Comparison of ENCODE assay signal across 8 mouse cellular contexts in the genomic region with DNA sequence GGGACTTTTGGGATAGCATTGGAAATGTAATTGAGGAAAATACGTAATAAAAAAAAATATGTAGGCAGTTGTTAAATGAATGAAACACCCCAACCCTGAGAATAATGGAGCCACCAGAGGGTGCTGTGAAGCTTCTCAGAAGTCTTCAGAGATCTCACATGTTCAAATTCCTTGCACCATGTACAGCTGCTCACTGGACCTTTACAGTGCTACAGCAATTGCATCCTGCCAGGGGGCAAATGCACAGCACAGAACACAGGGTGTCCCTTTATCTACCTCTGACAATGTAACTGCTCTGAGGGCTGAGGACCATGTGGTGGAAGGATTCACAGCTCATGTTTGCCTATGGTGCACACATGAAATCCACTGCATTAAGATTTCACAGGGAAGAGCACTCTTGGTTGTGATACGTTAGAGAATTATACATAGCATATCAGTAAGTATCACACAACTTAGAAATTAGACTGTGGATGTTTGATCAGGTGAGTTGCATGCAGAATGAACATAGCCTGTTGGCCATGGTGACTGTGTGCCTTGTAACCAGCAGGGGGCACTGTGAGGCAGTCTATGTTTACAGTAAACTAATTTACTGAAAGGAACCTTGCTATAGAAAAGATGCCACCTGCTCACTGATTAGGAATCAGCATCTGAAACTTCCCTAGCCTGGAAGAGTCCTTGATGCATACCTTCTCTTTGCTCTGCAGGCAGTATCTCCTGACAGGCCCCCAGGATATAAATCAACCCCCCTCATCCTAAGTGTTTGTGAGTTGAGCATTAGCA.
DNase-seq lines count a peak whose midpoint lies in the region; ATAC-seq and TF ChIP-seq lines count a peak whose summit lies in the region.
"Not testable (repeated sequence)": the region's sequence is repeated elsewhere in the genome, so short reads cannot be mapped to it uniquely, and the experiment has no call there.

No protein-coding gene starts in this region.

- WGBS in hindbrain, embryonic 10.5 days = 33% methylated on average over 2 of the region's 2 CpGs
- 42% methylated on average over 2 of the region's 2 CpGs for WGBS in lung, postnatal 0 days

- TF ChIP-seq CTCF in lung, postnatal 0 days (IDR thresholded peaks at IDR 0.05) = peak; percentile 54

- H3K4me3 ChIP-seq in hindbrain, embryonic 10.5 days; lung, postnatal 0 days (ENCODE audit: low read depth, low read length): not testable (repeated sequence)

- not testable (repeated sequence) for H3K4me2 ChIP-seq in lung, postnatal 0 days (replicated peaks; ENCODE audit: low read depth, low read length)

- not testable (repeated sequence) for H3K4me1 ChIP-seq in hindbrain, embryonic 10.5 days (replicated peaks); lung, postnatal 0 days (ENCODE audit: insufficient read depth, low read depth, low read length)

- H3K27me3 ChIP-seq in hindbrain, embryonic 10.5 days (ENCODE audit: insufficient read depth, poor library complexity, severe bottlenecking); lung, postnatal 0 days (replicated peaks; ENCODE audit: insufficient read depth, low read length); splenic B cell, adult 2 months (ENCODE audit: control insufficient read depth, insufficient read depth, low read length, poor library complexity, severe bottlenecking): not testable (repeated sequence)

- not testable (repeated sequence) for TF ChIP-seq EP300 in lung, postnatal 0 days (IDR thresholded peaks at IDR 0.05)

- not testable (repeated sequence) for ATAC-seq in lung, postnatal 0 days
- peak; percentile 31; the same call in 1 of the 2 replicates for ATAC-seq in monocyte, adult 5-6 weeks (replicated peaks; ENCODE audit: insufficient number of reproducible peaks, low FRiP score, low TSS enrichment, poor library complexity, severe bottlenecking)

- DNase-seq in A20 (ENCODE audit: low read depth, low spot score) (peak; percentile 91), R1 (ENCODE audit: low read depth, low spot score) (peak; percentile 60)
- DNase-seq in embryo, embryonic 10.5 days (ENCODE audit: low spot score) = peak; percentile 37
- DNase-seq in hindbrain, embryonic 10.5 days (ENCODE audit: low spot score) = peak; percentile 8
- peak; percentile 10 for DNase-seq in kidney, postnatal 10 days
- not testable (repeated sequence) for DNase-seq in lung, postnatal 0 days (ENCODE audit: low spot score)
- peak; percentile 88 for DNase-seq in splenic B cell, adult 2 months (ENCODE audit: low read depth, low spot score)

- H3K27ac ChIP-seq in hindbrain, embryonic 10.5 days; lung, postnatal 0 days (ENCODE audit: low read length): not testable (repeated sequence)

- not testable (repeated sequence) for H3K9ac ChIP-seq in lung, postnatal 0 days (replicated peaks; ENCODE audit: low read depth)

- not testable (repeated sequence) for H3K36me3 ChIP-seq in hindbrain, embryonic 10.5 days; lung, postnatal 0 days (ENCODE audit: insufficient read depth, low read length); splenic B cell, adult 2 months (ENCODE audit: control insufficient read depth, insufficient read depth, low read length, poor library complexity, severe bottlenecking)

- H3K9me3 ChIP-seq in hindbrain, embryonic 10.5 days; lung, postnatal 0 days (ENCODE audit: low read length): not testable (repeated sequence)
